Mouse (Mus musculus) olfactory bulb, adult 2 months (tissue): ENCODE results near the gene Morc3.

Experiments used
- CTCF ChIP-seq: fragments of 200-500 bp; IDR thresholded peaks from 2 replicates; pipeline ENCODE4 v1.5.1; 2012; ENCODE audit warnings: low read depth, mild to moderate bottlenecking, low read length, moderate library complexity; ENCODE audit not compliant: insufficient read depth
- POLR2A ChIP-seq: fragments of 200-500 bp; IDR thresholded peaks from 2 replicates; pipeline ENCODE4 v1.6.1; 2012; ENCODE audit warnings: mild to moderate bottlenecking, low read depth, low read length, moderate library complexity; ENCODE audit not compliant: insufficient read depth

DNA sequence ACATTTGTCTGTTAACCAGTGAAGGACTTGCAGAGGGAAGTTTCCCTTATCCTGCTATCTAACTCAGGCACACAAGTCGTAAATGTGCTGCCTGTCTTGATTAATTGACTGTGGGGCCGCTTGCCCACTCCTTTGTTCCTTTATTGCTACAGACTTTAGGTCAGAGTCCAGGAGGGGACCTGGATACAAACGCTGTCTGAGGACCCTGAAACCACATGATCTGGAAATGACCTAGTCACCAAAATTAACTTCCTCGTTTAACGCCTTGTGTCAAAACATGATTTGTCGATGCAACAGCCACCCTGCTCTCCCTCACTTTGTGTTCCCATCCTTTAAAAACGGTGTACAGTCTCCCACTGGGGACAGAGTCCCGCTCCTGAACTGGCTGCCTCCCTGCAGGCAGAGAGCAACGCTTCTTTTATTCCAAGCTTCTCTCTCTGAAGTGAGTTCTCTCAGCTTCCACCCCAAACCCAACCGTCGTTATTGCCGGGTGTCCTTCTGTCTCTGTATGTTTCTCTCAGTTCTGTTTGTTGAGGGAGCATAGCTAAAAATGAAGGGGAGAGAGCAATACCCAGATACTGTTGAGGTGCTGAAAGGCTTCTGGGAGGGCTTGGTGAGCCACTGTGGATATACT, 13.1 kb upstream of the Morc3 start:
- no peak for TF ChIP-seq CTCF
- no peak for TF ChIP-seq POLR2A
